ENCODE assay signal across 17 mouse cellular contexts in genomic region chr11:109339155-109339938, GRCm38 (mm10). TPM values are rescaled to one million over a fixed set of nuclear protein-coding genes. Genes with fewer than 3 reads are reported as not detected.
"Had no signal": no experiment of that assay in that cellular context is flagged by ENCODE, and none has a peak within 500 bp of the region (broad histone marks: within the 10 kb centered on the region; RNA-seq: fewer than 3 reads in every experiment).

No protein-coding gene starts in this region.

- H3K9ac ChIP-seq: lung, embryonic 15.5 days; midbrain, embryonic 13.5 days; midbrain, embryonic 15.5 days; neural tube, embryonic 12.5 days; stomach, embryonic 15.5 days had no signal

- H3K4me2 ChIP-seq: lung, embryonic 15.5 days; midbrain, embryonic 11.5 days; midbrain, embryonic 13.5 days; midbrain, embryonic 15.5 days; neural tube, embryonic 12.5 days; stomach, embryonic 15.5 days had no signal

- H3K9me3 ChIP-seq: lung, embryonic 15.5 days; megakaryocyte, embryonic 14.5 days; midbrain, embryonic 13.5 days; midbrain, embryonic 15.5 days; neural tube, embryonic 12.5 days; stomach, embryonic 15.5 days had no signal

- H3K27me3 ChIP-seq: lung, embryonic 15.5 days; megakaryocyte, embryonic 14.5 days; midbrain, embryonic 15.5 days; neural tube, embryonic 12.5 days; stomach, embryonic 15.5 days had no signal

- DNase-seq: lung, adult 2 months; lung, postnatal 14 days; lung, postnatal 36 days; right cerebral cortex, postnatal 14 days; thymus, adult 2 months; thymus, postnatal 25 days; thymus, postnatal 4 days had no signal

- H3K4me1 ChIP-seq: midbrain, embryonic 13.5 days; midbrain, embryonic 15.5 days had no signal

- ATAC-seq: lung, postnatal 0 days; midbrain, embryonic 13.5 days; midbrain, embryonic 15.5 days had no signal

- H3K4me3 ChIP-seq: lung, embryonic 15.5 days; megakaryocyte, embryonic 14.5 days; midbrain, embryonic 13.5 days; midbrain, embryonic 15.5 days; neural tube, embryonic 12.5 days; stomach, embryonic 15.5 days had no signal

- H3K36me3 ChIP-seq: lung, embryonic 15.5 days; midbrain, embryonic 13.5 days; midbrain, embryonic 15.5 days; neural tube, embryonic 12.5 days; stomach, embryonic 15.5 days had no signal

- H3K27ac ChIP-seq: lung, embryonic 15.5 days; macrophage; midbrain, embryonic 13.5 days; midbrain, embryonic 15.5 days; neural tube, embryonic 12.5 days; stomach, embryonic 15.5 days; stomach, postnatal 0 days had no signal

RNA-seq across cellular contexts. Expression of gene Rgs9, which starts 41.4 kb away (rescaled TPM):
- polyA plus RNA-seq: macrophage had no signal
